Mouse (Mus musculus) limb, embryonic 15.5 days (tissue): ENCODE measurements around the gene Ddr1. TPM values are rescaled to one million over a fixed set of nuclear protein-coding genes. Genes with fewer than 3 reads are reported as not detected.
"Not testable (repeated sequence)": the region's sequence is repeated elsewhere in the genome, so short reads cannot be mapped to it uniquely, and the experiment has no call there.

Experiments
- ATAC-seq: fragments of 200-750 bp; cut with Nextera tagmentation; 2 replicates; pipeline ENCODE4 v1.8.0; 2017; ENCODE audit warnings: low read depth, moderate TSS enrichment; ENCODE audit not compliant: insufficient number of reproducible peaks, low FRiP score, low TSS enrichment
- H3K27ac ChIP-seq: fragments of 300-500 bp; sonication (generic); 2 replicates; pipeline ENCODE4 v1.5.1; 2015; ENCODE audit warnings: moderate library complexity, mild to moderate bottlenecking, inconsistent platforms
- H3K27me3 ChIP-seq: fragments of 300-500 bp; sonication (generic); 2 replicates; pipeline ENCODE4 v1.6.1; 2015; ENCODE audit warnings: inconsistent platforms
- H3K36me3 ChIP-seq: fragments of 300-500 bp; sonication (generic); 2 replicates; pipeline ENCODE4 v1.6.1; 2015; ENCODE audit warnings: inconsistent platforms
- H3K4me1 ChIP-seq: fragments of 300-500 bp; sonication (generic); 2 replicates; pipeline ENCODE4 v1.6.1; 2015; ENCODE audit warnings: inconsistent platforms
- H3K4me2 ChIP-seq: fragments of 300-500 bp; sonication (generic); 2 replicates; pipeline ENCODE4 v1.6.1; 2015; ENCODE audit warnings: mild to moderate bottlenecking, inconsistent platforms
- H3K4me3 ChIP-seq: fragments of 300-500 bp; sonication (generic); 2 replicates; pipeline ENCODE4 v1.5.1; 2015; ENCODE audit warnings: mild to moderate bottlenecking, inconsistent platforms
- H3K9ac ChIP-seq: fragments of 300-500 bp; sonication (generic); 2 replicates; pipeline ENCODE4 v1.6.1; 2015; ENCODE audit warnings: inconsistent platforms
- H3K9me3 ChIP-seq: fragments of 300-500 bp; sonication (generic); 2 replicates; pipeline ENCODE4 v1.6.1; 2016; ENCODE audit warnings: inconsistent platforms
- WGBS: fragments of 180-500 bp; shearing (Covaris S2); methylation state at CpG from one replicate; pipeline ENCODE4 v1.1.7; 2015; 5-methylcytosine and 5-hydroxymethylcytosine counted together
- polyA plus RNA-seq: library from polyadenylated mRNA; unstranded; fragments of >200 nt; fragmentation: Nextera tagmentation; extraction: Ambion mirVana; gene quantifications from 2 replicates; pipeline ENCODE4 v1.2.1, GENCODE M21; 2015

The Ddr1 gene
- polyA plus RNA-seq, 1 experiment from 2014 or later, result 81.7 TPM

- H3K27me3 ChIP-seq, result no peaks in the 10 kb centered on the region
- no peak for ATAC-seq
Observed at GRCm38 (mm10) chr17:35734478-35734877, 30.1 kb upstream of the Ddr1 start.

GRCm38 (mm10) chr17:35733398-35733797, 29.0 kb upstream of the Ddr1 start:
- no peak overlapping the region for H3K4me2 ChIP-seq
- no peak overlapping the region for H3K27ac ChIP-seq
- no peak overlapping the region for H3K4me3 ChIP-seq
- peaks cover 7% of the 10 kb centered on the region for H3K4me1 ChIP-seq
- no peak for ATAC-seq
- 96% methylated on average over 2 of the region's 2 CpGs for WGBS
- no peak overlapping the region for H3K9ac ChIP-seq
- no peaks in the 10 kb centered on the region for H3K36me3 ChIP-seq
- no peaks in the 10 kb centered on the region for H3K9me3 ChIP-seq
- H3K27me3 ChIP-seq, result no peaks in the 10 kb centered on the region

More at GRCm38 (mm10) chr17:35734478-35734877, 30.1 kb upstream of the Ddr1 start:
- H3K4me1 ChIP-seq, result peaks cover 9% of the 10 kb centered on the region
- H3K4me2 ChIP-seq, result no peak overlapping the region
- no peak overlapping the region for H3K9ac ChIP-seq
- no peak overlapping the region for H3K4me3 ChIP-seq
- no peaks in the 10 kb centered on the region for H3K9me3 ChIP-seq
- WGBS, result 76% methylated on average over 2 of the region's 2 CpGs
- no peaks in the 10 kb centered on the region for H3K36me3 ChIP-seq
- no peak overlapping the region for H3K27ac ChIP-seq

- no peak overlapping the region for H3K27ac ChIP-seq
- H3K36me3 ChIP-seq, result no peaks in the 10 kb centered on the region
- no peak overlapping the region for H3K9ac ChIP-seq
- no peaks in the 10 kb centered on the region for H3K9me3 ChIP-seq
- 48% methylated on average over 10 of the region's 10 CpGs for WGBS
- H3K27me3 ChIP-seq, result peaks cover 6% of the 10 kb centered on the region; the same call in 1 of the 2 replicates
- no peak for ATAC-seq
- no peak overlapping the region for H3K4me2 ChIP-seq
- H3K4me3 ChIP-seq, result no peak overlapping the region
- peaks cover 11% of the 10 kb centered on the region for H3K4me1 ChIP-seq
Observed at GRCm38 (mm10) chr17:35731431-35732145, 27.2 kb upstream of the Ddr1 start.

GRCm38 (mm10) chr17:35730112-35730511, 25.7 kb upstream of the Ddr1 start:
- peaks cover 15% of the 10 kb centered on the region for H3K4me1 ChIP-seq
- not testable (repeated sequence) for H3K9ac ChIP-seq, H3K27ac ChIP-seq, H3K36me3 ChIP-seq, ATAC-seq, H3K4me3 ChIP-seq, H3K27me3 ChIP-seq, H3K9me3 ChIP-seq, H3K4me2 ChIP-seq
- WGBS, result 89% methylated on average over 3 of the region's 3 CpGs

GRCm38 (mm10) chr17:35728821-35729220, 24.4 kb upstream of the Ddr1 start:
- no peak overlapping the region for H3K27ac ChIP-seq
- no peak overlapping the region for H3K4me3 ChIP-seq
- no peaks in the 10 kb centered on the region for H3K36me3 ChIP-seq
- H3K27me3 ChIP-seq, result peaks cover 6% of the 10 kb centered on the region; the same call in 1 of the 2 replicates
- no peak for ATAC-seq
- 76% methylated on average over 4 of the region's 4 CpGs for WGBS
- H3K4me2 ChIP-seq, result no peak overlapping the region
- no peaks in the 10 kb centered on the region for H3K9me3 ChIP-seq
- peaks cover 15% of the 10 kb centered on the region for H3K4me1 ChIP-seq
- H3K9ac ChIP-seq, result no peak overlapping the region

- whole genome bisulfite sequencing, result 30% methylated on average over 10 of the region's 10 CpGs
- Histone ChIP-seq H3K27me3 (peaks cover 6% of the 10 kb centered on the region; the same call in 1 of the 2 replicates), H3K4me1 (peaks cover 15% of the 10 kb centered on the region), H3K4me3 (no peak overlapping the region), H3K36me3 (no peaks in the 10 kb centered on the region), H3K27ac (no peak overlapping the region), H3K9ac (no peak overlapping the region), H3K9me3 (no peaks in the 10 kb centered on the region), H3K4me2 (no peak overlapping the region)
- no peak for ATAC-seq
Observed at GRCm38 (mm10) chr17:35727471-35728205, 23.2 kb upstream of the Ddr1 start.

GRCm38 (mm10) chr17:35727028-35727427, 22.6 kb upstream of the Ddr1 start:
- no peak for ATAC-seq
- Histone ChIP-seq H3K9ac (no peak overlapping the region), H3K4me3 (no peak overlapping the region), H3K36me3 (no peaks in the 10 kb centered on the region), H3K4me1 (peaks cover 15% of the 10 kb centered on the region), H3K27me3 (peaks cover 6% of the 10 kb centered on the region; the same call in 1 of the 2 replicates), H3K27ac (no peak overlapping the region), H3K9me3 (no peaks in the 10 kb centered on the region), H3K4me2 (no peak overlapping the region)
- 30% methylated on average over 7 of the region's 7 CpGs for WGBS

GRCm38 (mm10) chr17:35725286-35726232, 21.1 kb upstream of the Ddr1 start:
- Histone ChIP-seq H3K36me3 (no peaks in the 10 kb centered on the region), H3K4me3 (peak overlapping the region; percentile 12; the same call in 1 of the 2 replicates), H3K4me1 (peaks cover 23% of the 10 kb centered on the region), H3K27ac (no peak overlapping the region), H3K27me3 (peaks cover 6% of the 10 kb centered on the region; the same call in 1 of the 2 replicates), H3K4me2 (peak overlapping the region; percentile 36; the same call in 1 of the 2 replicates), H3K9me3 (no peaks in the 10 kb centered on the region), H3K9ac (0 out of 2 replicates have a peak overlapping the region, but pooled peaks have one; percentile 33)
- WGBS, result 26% methylated on average over 21 of the region's 21 CpGs
- peak; percentile 70; the same call in 1 of the 2 replicates for ATAC-seq

GRCm38 (mm10) chr17:35721676-35722075, 17.3 kb upstream of the Ddr1 start:
- WGBS, result 49% methylated on average over 8 of the region's 8 CpGs
- no peaks in the 10 kb centered on the region for H3K36me3 ChIP-seq
- H3K27me3 ChIP-seq, result no peaks in the 10 kb centered on the region; the same call in 1 of the 2 replicates
- peaks cover 23% of the 10 kb centered on the region for H3K4me1 ChIP-seq
- H3K9me3 ChIP-seq, result no peaks in the 10 kb centered on the region
- no peak overlapping the region for H3K9ac ChIP-seq
- no peak for ATAC-seq
- H3K27ac ChIP-seq, result no peak overlapping the region
- H3K4me2 ChIP-seq, result no peak overlapping the region
- H3K4me3 ChIP-seq, result no peak overlapping the region

GRCm38 (mm10) chr17:35720340-35720727, 15.9 kb upstream of the Ddr1 start:
- Histone ChIP-seq H3K27ac (peak overlapping the region; percentile 69), H3K4me3 (0 out of 2 replicates have a peak overlapping the region, but pooled peaks have one; percentile 5), H3K9me3 (no peaks in the 10 kb centered on the region), H3K27me3 (no peaks in the 10 kb centered on the region), H3K9ac (no peak overlapping the region; the same call in 1 of the 2 replicates), H3K4me2 (peak overlapping the region; percentile 38), H3K4me1 (peaks cover 16% of the 10 kb centered on the region), H3K36me3 (no peaks in the 10 kb centered on the region)
- WGBS, result 5% methylated on average over 11 of the region's 11 CpGs
- peak; percentile 36; the same call in 1 of the 2 replicates for ATAC-seq

- WGBS, result 51% methylated on average over 9 of the region's 9 CpGs
- H3K9ac ChIP-seq, result no peak overlapping the region
- H3K27me3 ChIP-seq, result no peaks in the 10 kb centered on the region
- peak overlapping the region; percentile 69 for H3K27ac ChIP-seq
- no peak; the same call in 1 of the 2 replicates for ATAC-seq
- H3K4me1 ChIP-seq, result peaks cover 15% of the 10 kb centered on the region
- H3K4me3 ChIP-seq, result no peak overlapping the region
- no peaks in the 10 kb centered on the region for H3K36me3 ChIP-seq
- H3K9me3 ChIP-seq, result no peaks in the 10 kb centered on the region
- H3K4me2 ChIP-seq, result no peak overlapping the region; the same call in 1 of the 2 replicates
Observed at GRCm38 (mm10) chr17:35719616-35720339, 15.4 kb upstream of the Ddr1 start.
